Mouse (Mus musculus) bone marrow macrophage, adult 2 months (primary cell): ENCODE results near the gene Exd2. TPM values are rescaled to one million over a fixed set of nuclear protein-coding genes. Genes with fewer than 3 reads are reported as not detected.

Experiments used
- H3K27ac ChIP-seq: 2 replicates; pipeline ENCODE4 v1.5.1; 2012; ENCODE audit warnings: low read depth, low read length; ENCODE audit not compliant: insufficient read depth
- H3K4me1 ChIP-seq: 2 replicates; pipeline ENCODE4 v1.6.1; 2012; ENCODE audit warnings: low read length; ENCODE audit not compliant: control insufficient read depth, insufficient read depth
- H3K4me3 ChIP-seq: 2 replicates; pipeline ENCODE4 v1.5.1; 2012; ENCODE audit warnings: mild to moderate bottlenecking, low read length, moderate library complexity; ENCODE audit not compliant: insufficient read depth
- CTCF ChIP-seq: IDR thresholded peaks from 2 replicates; pipeline ENCODE4 v1.5.1; 2012; ENCODE audit warnings: low read depth, mild to moderate bottlenecking, low read length, moderate library complexity
- POLR2A ChIP-seq: IDR thresholded peaks from 2 replicates; pipeline ENCODE4 v1.6.1; 2012; ENCODE audit warnings: mild to moderate bottlenecking, low read depth, low read length, borderline replicate concordance
- polyA plus RNA-seq: library from polyadenylated mRNA; stranded (reverse); fragments of >200 nt; gene quantifications from 2 replicates; pipeline ENCODE4 v1.2.4, GENCODE M21; 2012; ENCODE audit not compliant: missing spikeins, insufficient read depth, insufficient read length

Exd2 gene
- polyA plus RNA-seq, 1 experiment, result 15.8 TPM

DNA sequence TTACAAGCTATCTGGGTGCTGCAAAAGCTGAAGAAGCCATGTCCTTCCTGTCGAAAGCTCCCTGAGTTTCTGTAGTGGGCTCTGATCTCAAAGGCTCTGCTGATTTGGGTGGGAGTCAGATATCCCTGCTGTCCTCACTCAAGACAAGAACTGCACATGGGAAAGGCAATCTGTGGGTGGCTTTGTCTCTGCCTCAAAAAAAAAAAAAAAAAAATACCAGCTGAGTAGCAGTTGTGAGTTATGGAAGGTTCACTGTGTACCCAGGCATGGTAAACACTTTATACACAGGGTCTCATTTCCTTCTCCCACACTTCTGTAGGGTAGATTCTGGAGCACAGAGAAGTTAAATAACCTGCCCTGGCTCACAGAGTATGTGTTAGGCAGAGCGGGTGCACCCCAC, 74.4 kb downstream of the Exd2 start:
- Histone ChIP-seq H3K4me3 (no peak overlapping the region), H3K4me1 (no peaks in the 10 kb centered on the region), H3K27ac (no peak overlapping the region)
- TF ChIP-seq POLR2A, result no peak
- no peak for TF ChIP-seq CTCF

DNA sequence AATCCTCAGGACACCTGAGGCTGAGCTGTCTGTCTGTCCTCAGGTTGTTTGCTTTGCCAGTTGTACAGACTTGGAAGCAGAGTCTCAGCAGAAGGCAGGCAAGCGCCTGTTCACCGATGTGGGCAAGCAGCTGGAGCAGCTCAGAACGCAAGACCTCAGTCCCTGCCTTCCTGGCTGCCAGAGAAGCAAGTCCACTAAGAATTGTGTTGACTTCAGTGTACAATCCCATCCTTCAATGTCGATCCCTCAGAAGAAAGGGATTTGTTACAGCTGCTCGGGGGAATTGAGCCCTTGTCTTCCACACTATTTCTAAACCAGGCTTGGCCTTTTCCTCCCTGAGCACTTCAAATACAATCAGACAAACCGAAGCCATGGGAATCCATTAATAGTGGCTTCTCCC, 75.4 kb downstream of the Exd2 start:
- no peak overlapping the region for H3K4me3 ChIP-seq
- no peak overlapping the region for H3K27ac ChIP-seq
- TF ChIP-seq CTCF (no peak), POLR2A (no peak)
- no peaks in the 10 kb centered on the region for H3K4me1 ChIP-seq

DNA sequence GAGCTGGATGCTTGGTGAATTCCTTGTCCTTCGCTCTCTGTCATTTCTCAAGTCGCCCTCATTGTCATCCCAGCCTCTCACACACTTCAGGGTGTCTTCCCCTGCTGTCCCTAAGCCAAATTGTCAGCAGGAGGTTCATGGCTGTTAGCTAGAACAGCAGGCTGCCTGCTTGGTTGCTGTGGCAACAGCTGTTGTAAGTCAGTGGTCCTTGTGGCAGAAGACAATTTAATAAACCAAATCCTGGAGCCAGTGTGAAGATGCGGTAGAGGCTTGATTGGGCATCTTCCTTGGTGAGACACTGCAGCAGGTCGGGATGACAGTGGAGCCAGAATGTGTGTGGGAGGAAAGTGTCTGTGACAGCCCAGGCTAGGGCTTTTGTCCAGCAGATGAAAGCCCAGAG, 82.4 kb downstream of the Exd2 start:
- no peaks in the 10 kb centered on the region for H3K4me1 ChIP-seq
- H3K4me3 ChIP-seq, result no peak overlapping the region
- no peak for TF ChIP-seq CTCF
- no peak for TF ChIP-seq POLR2A
- H3K27ac ChIP-seq, result no peak overlapping the region

DNA sequence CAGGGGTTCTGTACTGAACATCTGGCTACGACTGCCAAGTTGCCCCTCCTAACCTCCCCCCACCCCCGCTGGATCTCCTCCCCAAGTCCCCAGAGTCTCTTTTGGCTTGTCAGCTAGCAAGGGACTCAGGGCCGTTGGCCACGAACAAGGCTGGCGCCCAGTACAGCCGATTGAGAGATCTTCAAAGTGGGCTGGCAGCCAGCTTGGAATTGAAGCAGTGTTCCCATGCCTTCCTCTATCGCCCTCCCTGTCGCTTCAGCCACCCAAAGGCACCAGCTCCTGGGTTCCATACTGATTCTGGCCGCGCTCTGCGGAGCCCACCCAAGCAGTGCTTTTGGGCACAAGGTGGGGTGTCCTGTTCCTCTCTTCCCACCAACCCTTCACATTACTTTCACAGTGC, 86.8 kb downstream of the Exd2 start:
- TF ChIP-seq POLR2A, result no peak
- TF ChIP-seq CTCF, result no peak
- Histone ChIP-seq H3K4me3 (no peak overlapping the region), H3K27ac (no peak overlapping the region), H3K4me1 (no peaks in the 10 kb centered on the region)

Other genes starting within 250 kb of the Exd2 start
- 60.2 and 62.4 TPM in 2 replicates for gene Actn1, start 202.7 kb upstream of the Exd2 start, polyA plus RNA-seq
- 18.0 and 18.1 TPM in 2 replicates for gene Dcaf5, start 26.5 kb upstream of the Exd2 start, polyA plus RNA-seq
- gene Galnt16, start 55.2 kb downstream of the Exd2 start, polyA plus RNA-seq, result not detected in 2 replicates
- 22.0 and 25.9 TPM in 2 replicates for gene Slc39a9, start 180.8 kb downstream of the Exd2 start, polyA plus RNA-seq
- 30.6 and 31.9 TPM in 2 replicates for gene Erh, start 181.2 kb downstream of the Exd2 start, polyA plus RNA-seq
- not detected in 2 replicates for gene Plekhd1, start 229.5 kb downstream of the Exd2 start, polyA plus RNA-seq